Mouse (Mus musculus) CD4-positive naive resting alpha-beta T cell, adult 57 days (primary cell): ENCODE measurements around the gene Mettl21e. TPM values are rescaled to one million over a fixed set of nuclear protein-coding genes. Genes with fewer than 3 reads are reported as not detected.

Experiments used
- total RNA-seq: library from RNA; stranded (reverse); gene quantifications from one replicate; pipeline ENCODE4 v1.2.4, GENCODE M21; 2023

The Mettl21e gene
- not detected for total RNA-seq

GRCm38 (mm10) chr1:44218876-44219275 is at the start of gene Mettl21e:
Mettl21e (minus strand) TSS chr1:44218961.

Other genes starting within 250 kb of the Mettl21e start
- not detected for gene Mettl21c, start 198.9 kb downstream of the Mettl21e start, total RNA-seq
- 0.35 TPM for gene Gm8251, start 157.0 kb downstream of the Mettl21e start, total RNA-seq
- gene Tex30, start 116.5 kb downstream of the Mettl21e start, total RNA-seq: 40.6 TPM
- 1.4 TPM for gene Kdelc1, start 100.2 kb downstream of the Mettl21e start, total RNA-seq
- gene Bivm, start 100.0 kb downstream of the Mettl21e start, total RNA-seq: 6.1 TPM
- gene Ercc5, start 71.2 kb downstream of the Mettl21e start, total RNA-seq: 30.5 TPM